Mouse (Mus musculus) E14TG2a.4 (cell line): ENCODE measurements at regions not wholly inside any gene's neighbourhood (a gene's known extent, or its start where the extent isn't known, plus 50 kb on each side); places are given as distances from the start of the nearest gene placed in this dataset.

Source experiments
- H3K27me3 ChIP-seq: 2 replicates; pipeline ENCODE4 v1.6.1; 2014; ENCODE audit warnings: low read length, control low read depth; ENCODE audit not compliant: insufficient read depth
- H3K36me3 ChIP-seq: 2 replicates; pipeline ENCODE4 v1.6.1; 2014; ENCODE audit warnings: low read length, control low read depth; ENCODE audit not compliant: insufficient read depth
- H3K4me1 ChIP-seq: replicated peaks from 2 replicates; pipeline ENCODE4 v1.6.1; 2014; ENCODE audit warnings: low read depth, low read length, control low read depth
- H3K4me3 ChIP-seq: replicated peaks from 2 replicates; pipeline ENCODE4 v1.5.1; 2014; ENCODE audit warnings: mild to moderate bottlenecking, low read length
- H3K9me3 ChIP-seq: 2 replicates; pipeline ENCODE4 v1.6.1; 2014; ENCODE audit warnings: low read length, control low read depth
- CTCF ChIP-seq: conservative IDR thresholded peaks from 2 replicates; pipeline ENCODE4 v1.5.1; 2014; ENCODE audit warnings: low read length
- NANOG ChIP-seq: IDR thresholded peaks from 2 replicates; pipeline ENCODE4 v1.6.1; 2014; ENCODE audit warnings: borderline replicate concordance, low read length, mixed read lengths
- POU5F1 ChIP-seq: IDR thresholded peaks from 2 replicates; pipeline ENCODE4 v1.6.1; 2014; ENCODE audit warnings: low read length, borderline replicate concordance

- peaks cover 87% of the 10 kb centered on the region for H3K4me1 ChIP-seq
- H3K9me3 ChIP-seq: no peaks in the 10 kb centered on the region
- no peak overlapping the region for H3K4me3 ChIP-seq
- peaks cover 79% of the 10 kb centered on the region for H3K36me3 ChIP-seq
- TF ChIP-seq NANOG (no peak), POU5F1 (no peak), CTCF (no peak)
- H3K27me3 ChIP-seq: no peaks in the 10 kb centered on the region
These were observed 1182.7 kb upstream of the A1bg start for GRCm38 (mm10) chr15:62105483-62105882.

- Histone ChIP-seq H3K9me3 (no peaks in the 10 kb centered on the region), H3K4me1 (peaks cover 88% of the 10 kb centered on the region), H3K36me3 (peaks cover 79% of the 10 kb centered on the region), H3K27me3 (no peaks in the 10 kb centered on the region), H3K4me3 (no peak overlapping the region)
- no peak for TF ChIP-seq NANOG
- TF ChIP-seq CTCF: no peak
- TF ChIP-seq POU5F1: no peak
These were observed 1181.8 kb upstream of the A1bg start for GRCm38 (mm10) chr15:62104653-62105052.

GRCm38 (mm10) chr15:62099683-62100082 is 1176.9 kb upstream of the A1bg start:
- peak overlapping the region; percentile 27; the same call in 1 of the 2 replicates for H3K4me3 ChIP-seq

GRCm38 (mm10) chr15:62098791-62099660 is 1176.2 kb upstream of the A1bg start:
- H3K4me3 ChIP-seq: peak overlapping the region; percentile 63
- TF ChIP-seq CTCF: no peak
- TF ChIP-seq NANOG: no peak
- TF ChIP-seq POU5F1: no peak
- H3K9me3 ChIP-seq: no peaks in the 10 kb centered on the region

More at GRCm38 (mm10) chr15:62099683-62100082, 1176.9 kb upstream of the A1bg start:
- TF ChIP-seq POU5F1 (no peak), CTCF (no peak), NANOG (no peak)
- Histone ChIP-seq H3K4me1 (peaks cover 89% of the 10 kb centered on the region), H3K36me3 (peaks cover 57% of the 10 kb centered on the region), H3K27me3 (no peaks in the 10 kb centered on the region), H3K9me3 (no peaks in the 10 kb centered on the region)

DNA sequence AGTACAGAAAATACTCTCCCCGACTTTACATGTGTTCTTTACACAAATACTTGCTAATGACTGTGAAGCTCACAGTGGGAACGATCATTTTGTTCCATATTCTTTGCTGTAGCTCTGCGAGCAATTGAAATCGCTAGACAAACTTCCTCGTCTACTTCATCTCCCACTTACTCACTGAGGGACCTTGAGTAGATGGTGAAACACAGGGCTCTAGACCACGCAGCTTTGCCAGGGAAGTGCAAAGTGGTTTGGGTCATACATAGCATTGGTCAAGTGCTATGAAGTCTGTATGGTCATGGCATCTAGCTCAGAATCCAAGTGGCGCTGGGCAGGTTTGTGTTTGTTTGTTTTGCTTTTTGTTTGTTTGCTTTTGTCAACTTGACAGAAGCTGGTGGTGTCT is 1174.0 kb upstream of the A1bg start:
- Histone ChIP-seq H3K4me3 (no peak overlapping the region), H3K36me3 (peaks cover 34% of the 10 kb centered on the region), H3K27me3 (no peaks in the 10 kb centered on the region), H3K4me1 (peaks cover 91% of the 10 kb centered on the region), H3K9me3 (no peaks in the 10 kb centered on the region)
- TF ChIP-seq POU5F1 (no peak), NANOG (no peak), CTCF (no peak)

More at GRCm38 (mm10) chr15:62098791-62099660, 1176.2 kb upstream of the A1bg start:
- H3K27me3 ChIP-seq: no peaks in the 10 kb centered on the region
- H3K4me1 ChIP-seq: peaks cover 89% of the 10 kb centered on the region
- H3K36me3 ChIP-seq: peaks cover 53% of the 10 kb centered on the region

DNA sequence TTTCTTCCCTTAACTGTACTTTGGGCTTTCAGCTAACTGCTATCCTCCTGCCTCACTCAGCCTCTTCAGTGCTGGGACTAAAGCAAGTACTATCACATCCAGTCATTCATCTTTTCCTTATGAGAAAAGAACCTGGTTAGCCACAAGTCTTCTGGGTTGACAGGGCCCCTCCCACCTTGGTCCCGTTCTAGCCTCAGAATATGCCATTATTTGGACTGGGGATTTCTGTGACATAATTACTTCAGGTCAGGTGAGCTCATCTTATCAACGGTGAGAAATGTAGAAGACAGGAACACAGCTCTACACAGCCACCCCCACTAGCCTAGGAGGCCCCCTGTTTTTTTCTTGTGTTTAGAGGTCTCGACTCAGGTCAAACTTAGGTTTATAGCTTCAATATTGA is 1172.4 kb upstream of the A1bg start:
- H3K36me3 ChIP-seq: peaks cover 21% of the 10 kb centered on the region
- no peak for TF ChIP-seq POU5F1
- TF ChIP-seq NANOG: no peak
- TF ChIP-seq CTCF: no peak
- H3K4me1 ChIP-seq: peaks cover 94% of the 10 kb centered on the region
- no peaks in the 10 kb centered on the region for H3K27me3 ChIP-seq
- no peak overlapping the region for H3K4me3 ChIP-seq
- no peaks in the 10 kb centered on the region for H3K9me3 ChIP-seq

DNA sequence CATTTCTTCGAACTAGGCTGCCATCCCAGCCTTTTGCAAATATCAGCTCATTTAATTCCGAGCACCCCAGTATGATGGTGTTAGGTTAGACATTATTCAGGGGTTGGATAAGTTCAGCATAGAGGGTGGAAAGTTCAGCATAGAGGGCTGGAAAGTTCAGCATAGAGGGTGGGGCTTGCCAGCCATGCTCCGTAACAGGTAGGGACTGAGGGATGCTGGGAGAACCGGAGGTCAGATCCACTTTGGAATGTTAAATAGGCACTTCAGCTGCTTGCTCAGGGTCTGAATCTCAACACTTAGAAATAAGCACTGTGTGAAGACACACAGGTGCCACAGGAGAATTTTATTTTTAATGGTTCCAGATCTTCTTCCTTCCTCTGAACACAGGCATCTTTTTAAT is 1170.9 kb upstream of the A1bg start:
- Histone ChIP-seq H3K36me3 (peaks cover 24% of the 10 kb centered on the region; the same call in 1 of the 2 replicates), H3K27me3 (no peaks in the 10 kb centered on the region), H3K4me1 (peaks cover 94% of the 10 kb centered on the region), H3K9me3 (no peaks in the 10 kb centered on the region), H3K4me3 (peak overlapping the region; percentile 60)
- no peak for TF ChIP-seq NANOG
- TF ChIP-seq POU5F1: no peak
- TF ChIP-seq CTCF: no peak

GRCm38 (mm10) chr15:62092671-62093185 is 1169.9 kb upstream of the A1bg start:
- Histone ChIP-seq H3K4me1 (peaks cover 94% of the 10 kb centered on the region), H3K4me3 (peak overlapping the region; percentile 60), H3K27me3 (no peaks in the 10 kb centered on the region), H3K9me3 (no peaks in the 10 kb centered on the region), H3K36me3 (peaks cover 24% of the 10 kb centered on the region; the same call in 1 of the 2 replicates)
- TF ChIP-seq NANOG (peak; percentile 11; the same call in 1 of the 2 replicates), POU5F1 (peak; percentile 68; the same call in 1 of the 2 replicates), CTCF (no peak)
